Mouse (Mus musculus) brain, embryonic 14.5 days (tissue): ENCODE results near the gene Purb.

Source experiments
- CTCF ChIP-seq: fragments of 200-500 bp; IDR thresholded peaks from 2 replicates; pipeline ENCODE4 v1.5.1; 2012; ENCODE audit warnings: inconsistent platforms, mild to moderate bottlenecking, moderate library complexity, borderline replicate concordance; ENCODE audit not compliant: insufficient read depth, insufficient read length; ENCODE audit errors: extremely low read depth
- POLR2A ChIP-seq: fragments of 200-500 bp; IDR thresholded peaks from 2 replicates; pipeline ENCODE4 v1.6.1; 2012; ENCODE audit warnings: mild to moderate bottlenecking, inconsistent platforms, borderline replicate concordance; ENCODE audit not compliant: poor library complexity, insufficient read depth, insufficient read length, severe bottlenecking; ENCODE audit errors: extremely low read depth

GRCm38 (mm10) chr11:6502506-6502905 is 26.8 kb upstream of the Purb start:
- TF ChIP-seq CTCF = no peak
- no peak for TF ChIP-seq POLR2A
